Mouse (Mus musculus): Measurements from ENCODE around the gene Ppy. TPM values are rescaled to one million over a fixed set of nuclear protein-coding genes. Genes with fewer than 3 reads are reported as not detected.
A peak's percentile ranks its signal among the peaks of the same experiment; 100 is the strongest.

The Ppy gene
- polyA plus RNA-seq, 1 experiment from 2014 or later = not detected

DNA sequence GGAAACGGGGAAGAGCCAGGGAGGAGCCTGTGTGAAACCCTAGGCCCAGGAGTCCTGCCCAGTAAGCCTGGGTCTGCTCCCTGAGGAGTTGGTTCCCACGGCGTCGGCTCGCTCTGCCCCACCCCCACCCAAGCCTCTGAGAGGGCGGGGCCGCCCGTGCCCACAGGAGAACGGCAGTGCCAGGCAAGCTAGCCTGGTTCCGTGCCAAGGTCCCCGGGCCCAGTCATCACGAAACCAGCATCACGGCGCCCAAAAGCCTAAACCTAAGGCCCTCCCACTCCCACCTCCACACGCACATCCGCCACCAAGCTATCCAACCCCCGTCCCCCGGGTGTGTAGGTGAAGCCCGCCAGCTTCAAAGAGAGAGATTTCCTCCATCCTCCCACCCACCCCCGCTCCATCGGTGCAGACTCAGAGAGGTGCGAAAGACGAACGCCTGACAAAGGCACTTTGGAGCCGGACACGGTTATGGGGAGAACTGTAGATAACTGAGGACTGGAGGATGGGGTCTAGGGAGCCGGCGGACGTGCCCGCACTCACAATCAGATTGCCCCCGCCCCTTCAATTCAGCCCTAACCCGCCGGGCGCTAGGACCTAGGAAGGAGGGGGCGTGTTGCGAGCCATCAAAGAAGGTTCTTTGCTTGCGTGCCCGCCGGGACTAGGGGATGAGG lies 13.9 kb downstream of the Ppy start:
- Histone ChIP-seq H3K4me3 (peak overlapping the region; percentile 70), H3K27me3 (replicated peaks) (no peaks in the 10 kb centered on the region), H3K9ac (peak overlapping the region; percentile 73), H3K4me1 (peaks cover 42% of the 10 kb centered on the region), H3K4me2 (replicated peaks) (peak overlapping the region; percentile 77), H3K27ac (peak overlapping the region; percentile 84), H3K36me3 (peaks cover 4% of the 10 kb centered on the region; the same call in 1 of the 2 replicates), H3K9me3 (no peaks in the 10 kb centered on the region)
- ATAC-seq (ENCODE audit: low FRiP score, low read depth) = peak; percentile 83
- WGBS = under 1% methylated on average over 39 of the region's 39 CpGs

DNA sequence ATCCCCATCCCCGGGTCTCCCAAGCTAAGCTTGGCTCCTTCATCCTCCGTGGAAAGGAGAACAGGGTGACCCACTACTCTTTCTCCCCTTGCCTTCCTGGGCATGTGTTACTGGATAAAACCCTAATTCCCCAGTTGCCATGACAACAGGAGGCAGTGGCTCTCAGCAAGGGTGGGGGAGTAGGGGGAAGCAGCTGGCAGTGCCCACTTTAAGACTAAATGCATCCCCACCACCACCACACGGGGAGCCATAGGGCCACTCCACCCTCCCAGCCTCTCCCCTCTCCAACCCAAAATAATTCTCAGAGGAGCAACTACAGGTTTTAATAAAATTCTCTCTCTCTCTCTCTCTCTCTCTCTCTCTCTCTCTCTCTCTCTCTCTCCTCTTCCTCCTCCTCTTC lies 14.8 kb downstream of the Ppy start:
- peak overlapping the region; percentile 70 for H3K4me3 ChIP-seq
- peaks cover 4% of the 10 kb centered on the region; the same call in 1 of the 2 replicates for H3K36me3 ChIP-seq
- peaks cover 51% of the 10 kb centered on the region for H3K4me1 ChIP-seq
- 15% methylated on average over 3 of the region's 3 CpGs for WGBS
- H3K4me2 ChIP-seq (replicated peaks) = peak overlapping the region; percentile 77
- ATAC-seq (ENCODE audit: low FRiP score, low read depth) = no peak
- no peaks in the 10 kb centered on the region for H3K27me3 ChIP-seq (replicated peaks)
- peak overlapping the region; percentile 73 for H3K9ac ChIP-seq
- H3K9me3 ChIP-seq = no peaks in the 10 kb centered on the region
- peak overlapping the region; percentile 84; the same call in 1 of the 2 replicates for H3K27ac ChIP-seq

DNA sequence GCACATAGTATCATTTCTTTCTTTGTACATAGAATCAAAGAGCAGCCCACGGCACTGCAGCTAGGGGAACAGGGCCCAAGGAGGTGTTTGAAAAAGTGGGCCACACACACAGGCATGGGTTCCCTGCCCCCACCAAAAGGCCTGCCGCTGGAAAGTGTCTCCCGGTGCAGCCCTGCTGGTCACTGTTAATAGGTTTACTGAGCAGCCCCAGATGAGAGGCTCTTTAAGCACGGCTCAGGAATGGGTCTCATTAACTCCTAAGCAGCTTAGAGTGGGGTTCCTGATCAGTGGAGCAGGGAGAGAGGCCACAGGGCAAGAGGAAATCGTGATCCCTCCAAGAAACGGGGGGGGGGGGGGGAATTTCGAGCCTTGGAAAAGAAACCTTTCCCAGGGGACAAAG lies 17.0 kb downstream of the Ppy start:
- 63% methylated on average over 7 of the region's 7 CpGs for WGBS
- no peak for ATAC-seq (ENCODE audit: low FRiP score, low read depth)
- H3K4me2 ChIP-seq (replicated peaks) = no peak overlapping the region
- no peak overlapping the region for H3K9ac ChIP-seq
- H3K36me3 ChIP-seq = peaks cover 17% of the 10 kb centered on the region
- H3K4me1 ChIP-seq = peaks cover 54% of the 10 kb centered on the region
- no peaks in the 10 kb centered on the region for H3K9me3 ChIP-seq
- no peaks in the 10 kb centered on the region for H3K27me3 ChIP-seq (replicated peaks)
- no peak overlapping the region for H3K27ac ChIP-seq
- no peak overlapping the region for H3K4me3 ChIP-seq

DNA sequence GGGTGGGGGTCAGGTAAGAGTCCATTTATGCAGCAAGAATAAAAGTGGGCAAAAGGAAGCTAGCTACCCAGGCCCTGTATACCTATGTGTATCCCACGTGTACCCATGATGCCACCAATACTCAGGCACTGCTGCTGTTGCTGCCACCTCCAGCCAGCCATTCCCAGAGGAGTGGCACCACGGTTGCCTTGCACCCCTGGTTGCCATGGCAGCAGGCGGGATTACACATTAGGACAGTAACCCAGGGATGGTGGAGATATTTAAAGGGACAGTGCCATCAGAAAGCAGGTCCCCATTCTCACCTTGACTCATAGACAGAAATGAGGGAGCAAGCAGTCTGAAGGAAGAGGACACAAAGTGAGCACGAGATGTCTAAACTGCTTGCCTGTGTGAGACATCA lies 17.9 kb downstream of the Ppy start:
- Histone ChIP-seq H3K27ac (no peak overlapping the region), H3K4me1 (peaks cover 46% of the 10 kb centered on the region), H3K36me3 (peaks cover 20% of the 10 kb centered on the region), H3K4me3 (no peak overlapping the region), H3K9me3 (no peaks in the 10 kb centered on the region), H3K4me2 (replicated peaks) (peak overlapping the region; percentile 83), H3K9ac (no peak overlapping the region), H3K27me3 (replicated peaks) (no peaks in the 10 kb centered on the region)
- WGBS = 49% methylated on average over 4 of the region's 4 CpGs
- ATAC-seq (ENCODE audit: low FRiP score, low read depth) = no peak

DNA sequence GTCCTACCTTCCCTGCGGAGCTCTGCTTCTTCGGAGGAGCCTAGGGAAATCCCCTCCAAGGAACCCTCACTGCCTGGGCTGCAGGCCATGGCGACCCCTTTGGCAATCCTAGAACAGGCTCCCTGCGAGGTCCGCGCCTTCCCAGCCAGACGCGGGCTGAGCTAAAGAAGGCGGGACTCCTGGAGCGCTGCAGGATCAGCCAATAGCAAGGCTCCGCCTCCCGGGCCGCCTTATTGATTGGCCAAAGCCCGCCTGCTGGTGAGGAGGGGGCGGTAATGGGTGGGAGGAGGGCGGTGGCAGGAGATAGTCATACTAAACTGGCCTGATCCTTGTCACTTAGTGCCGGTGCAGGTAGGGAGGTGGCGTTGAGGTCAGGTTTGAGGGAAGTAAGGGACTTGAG lies 18.8 kb downstream of the Ppy start:
- Histone ChIP-seq H3K27me3 (replicated peaks) (no peaks in the 10 kb centered on the region), H3K4me2 (replicated peaks) (peak overlapping the region; percentile 83), H3K4me1 (peaks cover 46% of the 10 kb centered on the region), H3K9me3 (no peaks in the 10 kb centered on the region), H3K9ac (peak overlapping the region; percentile 51), H3K36me3 (peaks cover 27% of the 10 kb centered on the region), H3K4me3 (peak overlapping the region; percentile 34), H3K27ac (no peak overlapping the region)
- peak; percentile 79 for ATAC-seq (ENCODE audit: low FRiP score, low read depth)
- under 1% methylated on average over 18 of the region's 18 CpGs for WGBS

DNA sequence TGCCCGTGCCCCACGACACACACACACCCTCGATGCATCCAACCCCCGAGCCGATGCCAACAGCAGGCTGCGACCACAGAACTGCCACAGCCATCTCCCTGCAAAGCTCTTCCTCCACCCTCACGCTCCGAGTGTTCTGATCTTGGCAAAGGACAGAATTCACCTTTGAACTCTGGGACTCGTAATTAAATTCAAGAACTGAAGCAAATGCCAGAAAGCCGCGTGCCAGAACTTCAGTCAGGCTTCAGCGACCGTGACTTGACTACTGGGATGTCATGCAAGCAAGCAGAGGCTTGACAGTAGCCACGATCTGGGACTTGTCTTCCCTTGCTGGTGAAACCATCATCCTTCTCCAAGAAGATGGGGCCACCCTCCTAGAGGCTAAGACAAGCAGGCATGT lies 27.4 kb downstream of the Ppy start:
- Histone ChIP-seq H3K27ac (no peak overlapping the region), H3K9me3 (no peaks in the 10 kb centered on the region), H3K4me2 (replicated peaks) (no peak overlapping the region), H3K4me1 (peaks cover 6% of the 10 kb centered on the region), H3K9ac (no peak overlapping the region), H3K36me3 (peaks cover 14% of the 10 kb centered on the region), H3K27me3 (replicated peaks) (no peaks in the 10 kb centered on the region), H3K4me3 (no peak overlapping the region)
- 82% methylated on average over 14 of the region's 14 CpGs for WGBS
- ATAC-seq (ENCODE audit: low FRiP score, low read depth) = no peak

DNA sequence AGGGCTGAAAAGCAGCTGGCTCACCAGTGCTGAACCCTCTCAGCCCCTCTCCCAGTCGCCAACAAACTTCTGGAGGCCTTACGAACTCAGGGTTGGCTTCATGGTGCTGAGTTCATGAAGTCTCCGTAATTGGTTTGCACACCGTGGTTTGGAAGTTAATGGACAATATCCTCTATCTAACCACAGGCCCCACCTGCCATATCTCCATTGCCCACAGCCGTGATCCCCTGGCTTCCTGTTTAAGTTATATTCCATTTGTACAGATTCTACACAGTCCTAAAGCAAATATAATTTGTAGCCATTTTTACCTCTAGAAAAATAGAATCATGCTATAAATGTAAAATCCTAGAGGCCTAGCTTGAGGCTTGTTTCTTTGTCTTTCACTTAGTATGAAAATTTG lies 28.4 kb downstream of the Ppy start:
- Histone ChIP-seq H3K4me1 (peaks cover 7% of the 10 kb centered on the region), H3K4me2 (replicated peaks) (no peak overlapping the region), H3K27ac (no peak overlapping the region), H3K9ac (no peak overlapping the region), H3K9me3 (no peaks in the 10 kb centered on the region), H3K36me3 (peaks cover 8% of the 10 kb centered on the region; the same call in 1 of the 2 replicates), H3K4me3 (no peak overlapping the region), H3K27me3 (replicated peaks) (no peaks in the 10 kb centered on the region)
- WGBS = 79% methylated on average over 5 of the region's 5 CpGs
- ATAC-seq (ENCODE audit: low FRiP score, low read depth) = no peak

DNA sequence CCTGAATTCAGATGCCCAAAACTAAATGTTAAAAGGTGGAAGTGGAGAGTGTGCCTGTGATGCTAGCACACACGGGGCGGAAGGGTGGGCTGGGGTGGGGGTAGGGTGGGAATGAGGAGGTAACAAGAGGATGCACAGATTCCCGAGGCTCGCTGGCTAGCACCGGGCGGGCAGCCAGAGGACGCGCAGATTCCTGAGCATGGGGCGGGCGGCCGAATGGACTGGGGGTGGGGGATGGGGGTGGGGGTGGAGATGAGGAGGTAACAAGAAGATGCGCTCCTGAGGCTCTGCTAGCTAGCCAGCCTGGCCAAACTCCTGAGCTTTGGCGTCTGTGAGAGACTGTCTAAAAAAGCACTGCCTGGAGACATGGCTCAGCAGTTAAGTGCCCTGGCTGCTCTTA lies 30.7 kb downstream of the Ppy start:
- 3% methylated on average over 13 of the region's 13 CpGs for WGBS
- H3K36me3 ChIP-seq = no peaks in the 10 kb centered on the region; the same call in 1 of the 2 replicates
- no peaks in the 10 kb centered on the region for H3K9me3 ChIP-seq
- no peak overlapping the region for H3K27ac ChIP-seq
- no peak overlapping the region for H3K9ac ChIP-seq
- H3K4me2 ChIP-seq (replicated peaks) = peak overlapping the region; percentile 32
- ATAC-seq (ENCODE audit: low FRiP score, low read depth) = no peak
- H3K4me1 ChIP-seq = peaks cover 15% of the 10 kb centered on the region
- H3K4me3 ChIP-seq = no peak overlapping the region
- H3K27me3 ChIP-seq (replicated peaks) = no peaks in the 10 kb centered on the region

DNA sequence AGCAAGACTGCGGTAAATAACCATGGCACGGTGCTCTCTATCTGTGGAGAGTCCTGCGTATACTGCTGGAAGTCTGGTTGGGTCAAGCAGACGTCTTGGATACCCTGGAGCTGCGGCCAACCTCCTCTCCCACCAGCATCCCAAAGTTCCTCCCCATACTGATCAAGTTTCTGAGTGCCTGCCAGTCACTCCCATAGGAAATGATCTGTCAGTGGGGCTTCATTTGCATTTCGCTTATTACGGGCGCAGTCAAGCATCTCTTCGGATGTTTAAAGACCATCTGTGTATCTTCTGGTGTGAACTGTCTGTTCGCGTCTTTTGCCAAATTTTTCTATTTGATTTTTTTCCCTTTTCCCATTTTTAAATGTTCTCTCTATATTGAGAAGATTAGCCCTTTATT lies 31.5 kb downstream of the Ppy start:
- H3K4me1 ChIP-seq = peaks cover 15% of the 10 kb centered on the region
- no peaks in the 10 kb centered on the region; the same call in 1 of the 2 replicates for H3K36me3 ChIP-seq
- no peak overlapping the region for H3K4me2 ChIP-seq (replicated peaks)
- ATAC-seq (ENCODE audit: low FRiP score, low read depth) = no peak
- WGBS = 53% methylated on average over 11 of the region's 11 CpGs
- no peak overlapping the region for H3K4me3 ChIP-seq
- H3K9me3 ChIP-seq = no peaks in the 10 kb centered on the region
- no peak overlapping the region for H3K9ac ChIP-seq
- H3K27ac ChIP-seq = no peak overlapping the region
- H3K27me3 ChIP-seq (replicated peaks) = no peaks in the 10 kb centered on the region

DNA sequence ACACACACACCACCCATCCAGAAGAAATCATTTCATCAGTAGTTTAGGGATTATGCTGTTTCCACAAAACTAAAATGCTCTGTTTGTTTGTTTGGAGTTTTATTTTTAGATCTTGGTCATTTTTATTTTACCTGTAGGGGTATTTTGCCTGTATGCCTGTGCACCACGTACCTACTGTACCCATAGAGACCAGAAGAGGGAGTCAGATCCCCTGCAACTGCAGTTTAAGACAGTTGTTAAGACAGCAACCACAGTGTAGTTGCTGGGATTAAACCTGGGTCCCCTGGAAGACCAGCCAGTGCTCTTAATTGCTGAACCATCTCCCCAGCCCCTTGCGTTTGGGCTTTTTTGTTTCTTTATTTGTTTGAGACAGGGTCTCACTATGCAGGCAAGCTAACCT lies 32.1 kb downstream of the Ppy start:
- peaks cover 3% of the 10 kb centered on the region; the same call in 1 of the 2 replicates for H3K36me3 ChIP-seq
- H3K9me3 ChIP-seq = no peaks in the 10 kb centered on the region
- H3K9ac ChIP-seq = no peak overlapping the region
- ATAC-seq (ENCODE audit: low FRiP score, low read depth) = no peak
- whole genome bisulfite sequencing = 18% methylated on average over 2 of the region's 2 CpGs
- no peaks in the 10 kb centered on the region for H3K27me3 ChIP-seq (replicated peaks)
- no peak overlapping the region for H3K4me3 ChIP-seq
- H3K27ac ChIP-seq = no peak overlapping the region
- no peak overlapping the region for H3K4me2 ChIP-seq (replicated peaks)
- peaks cover 15% of the 10 kb centered on the region for H3K4me1 ChIP-seq

DNA sequence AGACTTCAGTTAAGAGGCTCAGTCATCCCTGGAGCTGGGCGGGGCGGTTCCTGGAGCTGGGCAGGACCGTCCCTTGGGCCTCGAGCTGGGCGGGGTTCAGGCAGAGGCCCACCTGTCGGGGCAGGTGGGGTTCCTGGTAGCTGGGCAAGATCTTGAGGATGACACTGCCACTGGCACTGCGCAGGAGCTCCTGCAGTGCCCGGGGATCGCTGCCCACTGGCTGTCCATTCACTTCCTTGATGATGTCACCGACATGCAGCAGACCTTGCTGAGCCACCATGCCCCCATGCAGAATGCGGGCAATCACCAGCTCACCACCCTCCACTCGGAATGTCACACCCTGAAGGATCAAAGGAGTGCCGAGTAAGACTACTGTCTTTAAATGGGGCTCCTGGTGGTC lies 38.0 kb downstream of the Ppy start:
- H3K4me1 ChIP-seq = peaks cover 15% of the 10 kb centered on the region; the same call in 1 of the 2 replicates
- H3K27ac ChIP-seq = no peak overlapping the region
- H3K36me3 ChIP-seq = peaks cover 45% of the 10 kb centered on the region
- H3K4me2 ChIP-seq (replicated peaks) = no peak overlapping the region
- H3K4me3 ChIP-seq = no peak overlapping the region
- peaks cover 17% of the 10 kb centered on the region for H3K27me3 ChIP-seq (replicated peaks)
- WGBS = 75% methylated on average over 13 of the region's 13 CpGs
- H3K9me3 ChIP-seq = no peaks in the 10 kb centered on the region
- ATAC-seq (ENCODE audit: low FRiP score, low read depth) = no peak
- H3K9ac ChIP-seq = no peak overlapping the region

DNA sequence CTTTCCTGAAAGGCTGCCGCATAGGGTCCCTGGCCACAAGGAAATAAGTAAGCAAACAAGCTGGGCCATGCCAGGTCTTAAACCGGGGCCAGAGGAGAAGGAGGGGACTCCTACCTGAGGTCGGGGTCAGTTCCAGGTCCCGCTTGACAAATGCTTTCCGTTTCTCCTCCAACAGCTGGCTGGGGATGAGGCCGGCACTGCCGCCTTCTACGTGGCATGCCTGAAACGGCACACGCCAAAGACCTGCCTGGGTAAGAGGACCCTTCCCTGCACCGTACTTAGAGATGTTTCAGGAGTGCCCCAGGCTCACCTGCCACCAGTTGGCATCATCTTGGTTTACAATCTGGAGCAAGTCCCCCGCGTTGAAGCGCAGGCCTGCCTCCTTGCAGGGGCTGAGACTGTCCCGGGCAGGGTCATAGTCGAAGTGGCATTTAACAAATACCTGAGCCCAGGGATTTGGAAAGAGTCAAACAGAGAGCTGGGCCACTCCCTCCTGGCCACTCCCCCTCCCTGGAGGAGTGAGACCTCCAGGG lies 39.1 kb downstream of the Ppy start:
- H3K27ac ChIP-seq = no peak overlapping the region
- WGBS = 24% methylated on average over 16 of the region's 16 CpGs
- H3K9me3 ChIP-seq = no peaks in the 10 kb centered on the region
- peaks cover 17% of the 10 kb centered on the region for H3K27me3 ChIP-seq (replicated peaks)
- no peak overlapping the region for H3K9ac ChIP-seq
- peak overlapping the region; percentile 74; the same call in 1 of the 2 replicates for H3K4me2 ChIP-seq (replicated peaks)
- no peak overlapping the region for H3K4me3 ChIP-seq
- H3K4me1 ChIP-seq = peaks cover 7% of the 10 kb centered on the region; the same call in 1 of the 2 replicates
- peaks cover 45% of the 10 kb centered on the region for H3K36me3 ChIP-seq
- no peak for ATAC-seq (ENCODE audit: low FRiP score, low read depth)

All from neural tube, embryonic 12.5 days (tissue).